Mouse (Mus musculus) spleen, adult 18-20 months (tissue): ENCODE measurements around the gene Trpc4ap.
A peak's percentile ranks its signal among the peaks of the same experiment; 100 is the strongest.
"Not testable (repeated sequence)": the region's sequence is repeated elsewhere in the genome, so short reads cannot be mapped to it uniquely, and the experiment has no call there.

Experiments
- DNase-seq, 2 experiments: peaks; one replicate each; pipeline ENCODE4 v3.0.0; 2022; ENCODE audit warnings: mixed read lengths in 2 of 2

The Trpc4ap gene

GRCm38 (mm10) chr2:155691723-155692493 lies at the start of gene Trpc4ap:
Gene Trpc4ap, minus strand, starts transcription at chr2:155692384.
- peak; percentile 93 to 97 for DNase-seq

DNA sequence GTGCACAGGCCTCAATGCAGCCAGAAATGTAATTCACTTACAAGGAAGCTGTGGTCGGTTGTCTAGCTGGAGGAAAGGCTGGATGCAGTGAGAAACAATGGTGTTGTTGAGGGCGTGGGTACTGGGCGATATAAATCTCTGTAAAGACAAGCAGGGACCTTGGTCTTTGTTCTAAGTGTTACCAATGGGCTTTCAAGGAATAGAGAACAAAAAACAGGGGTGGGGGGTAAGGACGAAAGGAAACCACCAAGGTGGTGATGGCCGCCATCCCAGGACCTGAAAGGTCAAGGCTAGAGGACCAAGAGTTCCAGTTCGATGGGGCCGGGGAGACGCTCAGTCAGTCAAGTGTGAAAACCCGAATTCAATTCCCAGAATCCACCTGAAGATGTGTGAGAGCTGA lies 45.6 kb upstream of the Trpc4ap start:
- DNase-seq = no peak

DNA sequence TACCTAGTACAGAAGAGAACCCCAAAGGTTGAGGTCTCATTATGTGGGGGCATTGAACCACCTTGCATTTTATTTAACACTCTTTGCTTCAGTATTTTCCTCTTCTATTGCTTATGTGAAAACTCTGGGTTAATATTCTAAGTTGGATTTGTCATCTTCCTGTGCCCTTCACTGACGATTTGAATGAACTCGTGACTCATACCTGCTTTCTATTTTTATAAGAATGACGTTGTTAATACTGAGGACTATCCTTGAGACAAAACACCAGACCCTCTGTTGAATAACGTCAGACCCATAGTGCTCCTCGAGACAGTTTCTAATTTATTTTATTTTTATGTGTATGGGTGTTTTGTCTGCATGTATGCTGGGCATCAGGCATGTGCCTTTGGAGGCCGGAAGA lies 44.8 kb upstream of the Trpc4ap start:
- DNase-seq = no peak

DNA sequence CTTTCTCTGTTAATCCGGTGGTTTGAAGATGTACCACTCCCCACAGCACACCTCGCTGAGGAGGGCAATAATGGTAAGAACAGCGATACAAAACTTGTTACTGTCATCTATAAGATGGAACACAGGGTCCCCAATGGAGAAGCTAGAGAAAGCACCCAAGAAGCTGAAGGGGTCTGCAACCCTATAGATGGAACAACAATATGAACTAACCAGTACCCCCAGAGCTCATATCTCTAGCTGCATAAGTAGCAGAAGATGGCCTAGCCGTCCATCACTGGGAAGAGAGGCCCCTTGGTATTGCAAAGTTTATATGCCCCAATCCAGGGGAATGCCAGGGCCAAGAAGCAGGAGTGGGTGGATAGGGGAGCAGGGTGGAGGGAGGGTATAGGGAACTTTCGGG lies 43.6 kb upstream of the Trpc4ap start, which contains the start of gene Gm17581:
Gene Gm17581 (minus strand): TSS at position 101 of the 400 bp plus-strand sequence.
- not testable (repeated sequence) for DNase-seq

GRCm38 (mm10) chr2:155735080-155735479 lies 42.9 kb upstream of the Trpc4ap start:
- no peak for DNase-seq

GRCm38 (mm10) chr2:155729158-155729645 lies 37.0 kb upstream of the Trpc4ap start, which contains the start of gene Edem2:
Gene Edem2, minus strand, starts transcription at chr2:155729475.
- DNase-seq = peak; percentile 85 to 88

GRCm38 (mm10) chr2:155728742-155729141 lies 36.6 kb upstream of the Trpc4ap start:
- DNase-seq = peak in 1 of 2 experiments; percentile 4

DNA sequence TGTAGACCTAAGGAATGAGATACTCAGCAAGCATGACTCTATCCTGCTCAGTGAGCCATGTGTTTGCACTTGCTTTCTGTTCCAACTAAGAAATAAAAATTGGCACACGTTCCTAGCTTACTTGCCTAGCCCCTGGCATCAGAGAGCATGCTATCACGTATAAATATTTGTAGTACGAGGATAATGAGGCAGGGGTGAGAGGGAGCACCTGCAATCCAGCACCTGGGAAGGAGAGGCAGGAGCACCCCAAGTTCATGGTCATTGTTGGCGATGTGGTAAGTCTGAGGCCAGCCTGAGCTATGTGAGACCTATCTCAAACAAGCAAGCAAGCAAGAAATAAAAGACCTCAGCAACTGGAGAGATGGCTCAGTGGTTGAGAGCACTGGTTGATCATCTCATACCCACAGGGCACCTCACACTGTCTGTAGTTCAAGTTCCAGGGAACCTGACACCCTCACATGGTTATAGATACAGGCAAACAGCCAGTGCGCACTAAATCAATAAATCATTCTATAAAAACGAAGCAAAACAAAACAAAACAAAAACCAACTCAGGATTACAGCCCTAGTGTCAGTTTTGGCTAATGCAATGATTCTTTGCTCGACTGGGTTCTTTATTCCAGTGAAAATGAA lies 35.7 kb upstream of the Trpc4ap start:
- no peak for DNase-seq

GRCm38 (mm10) chr2:155726302-155726701 lies 34.1 kb upstream of the Trpc4ap start:
- DNase-seq = no peak

GRCm38 (mm10) chr2:155724526-155724925 lies 32.3 kb upstream of the Trpc4ap start:
- DNase-seq = no peak

DNA sequence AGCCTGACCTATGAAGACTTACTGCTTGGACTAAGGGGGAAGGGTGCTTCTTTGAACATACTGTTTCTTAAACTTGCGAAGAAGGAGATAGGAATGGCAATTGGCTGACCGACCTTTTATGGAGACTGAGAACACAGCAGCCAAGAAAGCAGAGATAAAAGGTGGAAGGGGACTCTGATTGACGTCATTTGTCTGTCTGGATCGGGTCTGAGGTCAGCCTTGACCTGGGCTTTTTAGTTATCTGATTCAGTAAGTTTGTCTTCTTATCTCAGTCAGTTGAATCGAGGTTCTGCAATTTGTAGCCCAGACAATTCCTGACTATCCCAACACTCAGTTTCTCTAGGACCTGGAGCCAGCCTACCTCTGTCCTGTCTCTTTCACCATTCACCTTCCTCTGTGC lies 31.9 kb upstream of the Trpc4ap start:
- DNase-seq = no peak

DNA sequence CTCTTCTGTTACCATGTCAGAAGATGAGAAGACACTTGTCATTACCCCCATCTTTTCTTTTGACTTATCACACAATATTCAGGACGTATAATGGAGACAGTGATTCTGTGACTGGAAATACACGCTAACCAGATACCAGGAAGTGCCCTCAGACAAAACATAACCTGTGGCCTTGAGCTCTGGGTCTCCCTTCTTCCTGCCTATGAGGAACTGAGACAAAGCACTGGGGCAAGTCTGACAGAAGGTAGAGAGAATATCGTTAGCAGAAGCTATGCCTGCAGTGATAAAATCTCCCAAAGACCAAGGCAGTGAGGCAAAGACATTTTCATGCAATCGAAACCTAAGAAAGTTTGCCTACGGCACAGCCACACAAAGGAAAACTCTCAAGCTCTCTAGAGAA lies 28.4 kb upstream of the Trpc4ap start:
- DNase-seq = no peak

GRCm38 (mm10) chr2:155717082-155717990 lies 25.2 kb upstream of the Trpc4ap start:
- no peak for DNase-seq

DNA sequence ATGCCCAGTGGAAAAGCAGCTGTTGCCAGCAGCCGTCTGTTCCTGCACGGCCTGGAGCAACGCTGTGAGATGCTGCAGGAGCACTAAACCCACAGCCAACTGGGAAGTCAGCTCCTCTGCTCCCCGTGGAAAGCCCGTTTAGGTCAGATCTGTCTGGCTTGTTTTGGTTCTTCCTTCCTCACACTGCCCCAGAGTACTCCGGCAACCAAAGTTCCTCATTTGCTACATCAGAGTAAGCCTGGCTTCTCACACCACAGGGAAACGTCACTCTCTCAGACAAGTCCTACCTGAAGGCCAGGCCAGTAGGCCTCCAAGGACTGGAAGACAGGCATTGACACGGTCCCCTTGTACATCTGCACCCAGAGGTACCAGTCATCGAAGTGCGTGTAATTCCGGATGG lies 18.4 kb upstream of the Trpc4ap start:
- DNase-seq = no peak

GRCm38 (mm10) chr2:155707251-155707650 lies 15.1 kb upstream of the Trpc4ap start:
- DNase-seq = no peak

DNA sequence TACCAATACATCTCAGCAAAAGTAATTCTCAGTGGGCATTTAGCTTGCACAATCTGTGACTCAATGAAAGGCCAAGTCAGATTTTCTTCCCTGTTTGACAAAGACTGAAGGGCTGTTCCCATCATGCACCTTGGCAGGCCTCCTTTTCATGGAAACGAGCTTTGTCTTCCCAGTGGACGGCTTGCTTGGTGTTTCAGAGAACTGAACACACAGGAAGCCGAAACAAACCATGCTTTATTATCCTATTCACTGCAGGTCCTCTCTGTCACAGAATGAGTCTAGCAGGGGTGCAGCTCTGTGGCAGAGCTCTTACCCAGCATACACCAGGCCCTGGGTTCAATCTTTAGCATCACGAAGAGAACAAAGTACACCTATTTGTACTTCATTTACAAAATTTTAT lies 11.4 kb upstream of the Trpc4ap start:
- DNase-seq = no peak

GRCm38 (mm10) chr2:155701399-155701919 lies 9.3 kb upstream of the Trpc4ap start:
- DNase-seq = no peak

DNA sequence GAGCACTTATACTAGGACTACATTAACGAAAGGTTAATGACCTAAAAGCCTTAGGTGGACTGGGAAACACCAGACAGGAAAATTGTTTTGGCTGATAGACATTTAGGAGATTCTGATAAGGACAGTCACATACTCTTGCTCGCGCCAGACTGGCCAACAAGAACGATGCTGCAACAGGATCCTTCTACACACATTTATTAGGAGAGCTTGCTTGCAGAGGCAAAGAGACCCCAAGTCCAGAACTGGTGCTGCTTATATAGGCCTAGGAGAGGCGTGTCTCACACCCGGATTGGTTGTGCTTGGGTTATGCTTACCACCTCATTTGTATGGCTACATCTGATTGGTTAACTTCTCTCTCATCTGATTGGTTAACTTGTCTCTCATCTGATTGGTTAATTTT lies 6.3 kb upstream of the Trpc4ap start:
- not testable (repeated sequence) for DNase-seq

DNA sequence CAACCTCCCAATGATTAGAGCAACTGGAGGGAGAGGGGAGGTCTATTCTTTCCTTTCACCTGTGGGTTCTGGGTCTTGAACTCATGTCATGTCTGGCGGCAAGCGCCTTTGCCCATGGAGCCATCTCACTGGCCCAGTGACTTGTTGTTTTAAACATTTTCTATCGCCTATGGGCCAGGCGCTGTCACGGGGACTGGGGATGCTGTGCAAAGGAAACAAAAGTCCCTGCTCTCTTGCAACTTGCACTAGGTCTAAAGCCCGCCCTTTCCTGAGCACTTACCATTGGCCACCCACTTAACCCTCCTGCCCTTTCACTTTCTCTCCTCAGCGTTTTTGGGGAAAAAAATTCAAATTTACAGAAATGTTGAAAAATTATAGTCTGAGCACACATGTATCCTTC lies 4.7 kb upstream of the Trpc4ap start:
- no peak for DNase-seq

DNA sequence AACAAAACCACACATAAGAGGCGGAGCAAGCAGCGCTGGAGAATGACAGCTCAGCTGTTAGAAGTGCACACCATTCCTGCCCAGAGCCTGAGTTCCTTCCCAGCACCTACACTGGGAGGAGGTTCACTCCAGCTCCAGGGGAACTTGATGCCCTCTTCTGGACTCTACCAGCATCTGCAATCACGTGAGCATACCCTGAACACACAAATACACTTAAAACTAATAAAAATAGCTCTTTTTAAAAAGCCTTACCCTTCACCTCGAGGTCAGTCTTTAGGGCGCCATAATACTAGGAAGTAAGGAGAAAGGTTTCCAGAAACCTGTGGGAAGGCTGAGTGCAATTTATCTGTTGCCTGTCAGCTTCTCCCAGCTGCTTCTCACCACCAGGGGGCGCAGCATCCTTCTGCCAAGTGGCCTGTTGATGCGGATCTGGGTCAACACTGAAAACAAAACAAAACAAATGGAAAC lies 3.9 kb upstream of the Trpc4ap start:
- peak; percentile 62 to 84 for DNase-seq

DNA sequence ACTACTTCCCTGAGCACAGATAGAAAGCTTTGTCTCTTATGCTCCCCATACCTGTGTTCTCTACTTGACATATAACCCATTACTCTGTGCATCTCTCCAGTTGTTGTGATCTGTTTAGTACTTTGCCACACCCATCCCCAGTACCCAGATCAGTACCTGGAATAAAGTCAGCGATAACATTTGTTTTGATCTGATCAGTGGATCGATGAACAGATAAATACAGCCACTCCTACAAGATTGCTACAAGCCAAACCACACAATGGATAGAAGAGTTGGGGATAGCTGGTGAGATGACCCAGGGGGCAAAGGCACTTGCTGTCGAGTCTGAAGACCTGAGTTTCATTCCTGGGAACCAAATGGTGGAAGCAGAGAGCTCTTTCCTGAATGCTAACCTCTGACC lies 3.1 kb upstream of the Trpc4ap start:
- no peak for DNase-seq

DNA sequence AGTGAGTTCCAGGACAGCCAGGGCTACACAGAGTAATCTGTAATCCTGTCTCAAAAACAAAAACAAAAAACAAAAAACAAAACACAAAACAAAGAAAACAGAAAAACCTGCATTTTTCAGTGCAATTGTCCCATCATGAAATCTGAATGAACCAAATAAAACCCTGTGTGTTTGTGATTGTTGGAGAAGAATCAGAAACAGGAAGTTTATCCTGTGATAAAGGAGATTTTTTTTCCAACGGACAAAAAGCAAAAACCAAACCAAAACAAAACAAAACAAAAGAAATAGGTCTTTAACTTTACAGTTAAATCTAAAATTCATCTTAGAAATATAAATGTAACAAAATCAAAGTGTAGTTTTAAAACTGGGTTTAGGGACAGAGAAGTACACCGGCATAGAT lies 2.4 kb upstream of the Trpc4ap start:
- no peak for DNase-seq

DNA sequence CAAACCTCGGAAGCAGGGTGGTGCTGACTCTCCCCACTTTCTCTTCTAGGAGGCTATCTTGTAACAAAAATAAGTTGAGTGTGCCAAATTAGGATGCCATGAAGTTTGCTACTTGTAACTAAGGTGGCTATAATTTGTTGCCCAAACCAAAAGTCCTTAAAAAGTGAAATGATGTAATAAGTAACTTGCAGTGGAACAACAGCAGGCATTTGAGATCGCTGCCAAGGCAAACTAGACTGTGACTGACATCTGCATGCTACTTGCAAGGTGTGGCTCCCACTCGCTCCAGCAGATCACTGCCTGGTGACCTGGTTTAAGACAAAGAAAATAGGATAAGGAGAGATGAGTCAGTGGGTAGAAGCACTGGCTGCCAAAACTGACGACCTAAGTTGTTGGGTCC lies 952 bp upstream of the Trpc4ap start:
- no peak for DNase-seq
